Mouse (Mus musculus): Measurements from ENCODE around the gene Btnl6.

DNA sequence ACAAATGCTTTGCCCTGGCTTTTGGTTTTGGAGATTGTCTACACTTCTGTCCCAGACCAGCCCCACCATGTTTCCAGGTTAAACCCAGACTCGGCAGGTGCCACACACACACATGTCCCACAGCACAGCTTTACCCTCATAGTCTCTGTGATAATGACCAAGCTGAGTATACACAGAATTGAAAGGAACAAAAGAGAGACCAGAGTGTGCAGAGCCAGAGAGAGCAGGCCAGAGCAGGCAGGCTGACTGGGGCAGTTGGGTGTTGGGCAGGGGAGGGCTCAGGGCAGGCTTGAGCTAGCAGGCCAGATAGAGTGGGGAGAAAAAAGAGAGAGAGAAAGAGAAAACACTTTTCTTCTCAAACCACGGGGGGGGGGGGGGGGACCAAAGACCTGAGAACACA is 20.6 kb downstream of the Btnl6 start:
- TF ChIP-seq CTCF (IDR thresholded peaks at IDR 0.05; ENCODE audit: low read depth, low read length) (no peak), POLR2A (IDR thresholded peaks at IDR 0.05; ENCODE audit: extremely low read depth, insufficient read depth, low read length) (no peak)

Data from liver, adult 2 months (tissue).